Mouse (Mus musculus) mouse trophoblast stem cell (cell line): ENCODE data around the gene Xrcc4.
"Not testable (repeated sequence)": the region's sequence is repeated elsewhere in the genome, so short reads cannot be mapped to it uniquely, and the experiment has no call there.

Experiments used
- in situ Hi-C, 2 experiments: fragments of 300-500 bp; cut with MseI, MboI; formaldehyde crosslinking; loops; 2 replicates in 1 of 2; 3 replicates in 1 of 2; pipeline ENCODE4 v1.15.1; 2025

Xrcc4 gene

DNA sequence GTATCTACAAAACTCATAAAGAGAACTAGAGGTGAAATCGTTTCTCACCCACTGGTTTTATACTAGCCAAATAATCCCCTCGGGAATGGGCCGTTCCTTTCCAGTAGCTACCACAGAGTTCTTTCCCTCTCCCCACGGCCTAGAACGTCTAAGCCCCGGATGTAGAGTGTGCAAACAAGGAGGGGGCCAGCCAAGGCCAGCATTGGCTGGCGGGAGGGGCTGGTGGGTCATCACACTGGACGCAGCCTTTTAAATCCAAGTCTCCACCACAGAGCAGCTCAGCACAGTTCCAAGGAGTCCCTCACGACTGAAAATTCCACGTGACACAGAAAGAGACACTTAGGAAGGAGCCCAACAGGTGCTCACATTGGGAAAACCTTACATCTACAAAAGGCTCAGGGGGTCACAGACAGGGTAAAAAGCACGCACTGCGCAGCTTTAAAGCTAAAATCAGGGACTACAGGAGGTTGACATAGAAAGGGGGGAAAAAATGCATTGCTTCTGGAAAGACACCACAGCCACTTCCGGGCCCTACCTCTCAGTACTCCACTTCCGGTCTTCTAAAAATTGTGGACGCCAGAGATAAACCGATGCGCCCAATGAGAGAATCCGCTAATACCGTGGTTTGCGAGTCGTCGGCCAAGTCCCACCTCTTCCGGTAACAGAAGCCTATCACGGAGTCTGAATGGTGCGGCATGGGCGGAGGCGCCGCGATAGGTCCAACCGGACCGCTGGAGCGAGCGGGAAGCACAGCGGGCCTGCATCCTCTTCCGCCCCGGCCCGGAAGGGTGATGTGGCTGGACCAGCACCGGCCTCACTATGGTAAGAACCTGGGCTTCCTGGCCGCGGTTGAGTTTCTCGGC is at the start of gene Xrcc4, which contains the start of gene Tmem167:
TSS of gene Xrcc4 (minus strand) at position 647 of the 863 bp plus-strand sequence.
TSS of gene Tmem167 (plus strand) at position 162 of the 863 bp plus-strand sequence.
- in situ Hi-C loops, result no loop called here

DNA sequence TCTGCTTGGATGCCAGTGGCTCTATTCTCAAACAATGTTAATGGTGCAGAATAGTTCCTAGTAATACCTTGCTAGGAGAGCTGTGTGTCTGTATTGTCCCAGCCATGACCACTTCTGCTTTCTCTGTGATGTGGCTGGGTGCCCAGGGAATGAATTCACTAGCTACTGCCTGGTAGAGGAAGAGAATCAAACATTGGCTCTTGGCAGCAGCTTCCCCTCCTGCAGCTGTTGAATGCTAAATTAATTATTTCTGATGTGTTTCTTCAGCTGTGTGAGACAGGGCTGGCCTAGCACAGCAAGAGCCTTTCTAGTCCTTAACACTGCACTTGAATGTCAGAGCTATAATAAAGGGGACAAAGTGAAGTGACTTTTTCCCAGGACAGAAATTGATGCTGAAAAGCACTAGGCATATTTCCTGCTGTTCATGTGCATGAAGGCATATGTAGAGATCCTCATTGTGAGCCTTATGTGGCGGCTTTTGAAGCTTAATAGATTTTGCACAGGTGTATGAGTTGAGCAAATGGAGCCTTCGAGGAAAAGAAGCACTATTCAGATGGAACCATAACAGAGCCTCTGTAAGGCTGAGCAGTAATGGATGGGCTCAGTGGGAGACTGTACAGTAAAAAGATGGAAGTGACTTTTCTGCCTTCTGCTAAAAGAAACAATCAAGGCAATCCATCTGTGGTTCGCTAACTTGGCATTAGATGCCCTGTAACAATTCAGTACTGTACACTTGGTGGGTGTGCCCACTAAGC is 46.9 kb upstream of the Xrcc4 start:
- in situ Hi-C loops, result no loop called here

DNA sequence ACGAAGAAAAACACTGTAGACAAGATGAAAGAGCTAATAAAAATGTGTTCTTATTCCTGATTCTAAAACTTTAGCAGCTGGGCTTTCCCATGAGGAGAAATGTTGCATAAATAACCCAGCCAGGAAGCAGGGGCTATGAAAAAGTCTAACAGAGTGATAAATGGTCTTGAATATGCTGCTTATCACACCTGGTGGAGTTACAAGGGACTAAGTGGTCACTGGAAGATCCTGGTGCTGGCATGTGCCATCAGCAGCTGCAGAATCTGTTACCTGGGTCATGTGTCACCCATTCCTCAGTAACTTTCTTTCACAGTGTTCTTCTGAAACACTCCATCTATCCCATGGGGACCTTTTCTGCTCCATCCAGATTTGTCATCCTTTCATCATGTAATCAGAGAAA is 22.3 kb upstream of the Xrcc4 start:
- in situ Hi-C loops, result no loop called here

DNA sequence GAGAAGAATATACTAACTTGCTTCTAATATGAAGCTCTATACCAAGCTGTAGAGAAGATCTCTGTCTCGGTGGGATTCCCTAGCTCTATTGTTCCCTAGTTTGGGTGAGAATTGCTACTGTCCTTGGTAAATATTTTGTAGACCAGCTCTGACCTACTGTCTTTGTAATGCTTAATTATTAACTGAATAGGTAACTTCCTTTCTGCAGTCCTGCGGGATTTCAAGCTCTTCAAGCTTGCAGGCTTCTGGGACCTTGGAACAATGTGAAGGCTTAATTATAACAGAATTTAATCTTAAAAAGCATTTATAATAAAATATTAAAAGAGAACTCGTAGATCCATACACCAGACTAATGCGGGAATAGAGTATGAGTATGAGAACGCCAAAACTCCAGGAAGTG is 19.3 kb upstream of the Xrcc4 start:
- in situ Hi-C loops, result not testable (repeated sequence)

DNA sequence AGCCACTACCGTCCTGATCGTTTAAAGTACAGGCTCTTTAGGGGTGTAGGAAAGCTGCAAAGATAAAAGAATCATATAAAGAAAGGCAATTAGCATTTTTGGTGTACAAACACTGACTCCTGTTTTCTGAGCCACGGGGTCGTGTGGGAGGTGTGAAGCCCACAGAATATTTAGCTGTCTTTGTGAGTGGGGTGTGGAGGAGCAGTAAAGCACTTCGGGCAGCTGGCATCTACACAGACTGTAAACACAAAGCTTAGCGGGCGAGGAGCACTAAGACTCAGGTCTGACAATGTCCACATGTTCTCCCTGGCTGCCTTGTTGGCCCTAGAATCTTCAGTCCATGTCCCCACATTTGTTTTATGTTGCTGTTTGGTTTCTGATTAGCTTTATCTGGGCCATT is 16.7 kb upstream of the Xrcc4 start:
- in situ Hi-C loops, result no loop called here

DNA sequence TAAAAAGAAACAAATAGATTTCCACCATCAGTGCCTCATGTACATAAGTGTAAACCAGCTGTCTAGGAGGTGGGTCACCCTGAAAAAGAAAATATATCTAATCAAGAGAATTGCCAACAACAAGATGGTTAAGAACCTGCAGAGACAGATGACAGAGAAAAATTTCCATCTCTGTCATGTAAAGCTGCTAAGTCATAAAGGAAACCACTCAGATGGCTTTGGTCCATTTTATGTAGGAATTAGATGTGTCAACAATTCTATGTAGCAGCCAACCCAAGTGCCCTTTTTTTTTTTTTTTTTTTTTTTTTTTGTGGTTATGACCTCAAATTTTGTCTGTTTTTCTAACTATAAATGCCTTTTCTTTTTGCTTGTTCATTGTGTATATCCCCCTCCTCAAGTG is 12.1 kb upstream of the Xrcc4 start:
- in situ Hi-C loops, result no loop called here

DNA sequence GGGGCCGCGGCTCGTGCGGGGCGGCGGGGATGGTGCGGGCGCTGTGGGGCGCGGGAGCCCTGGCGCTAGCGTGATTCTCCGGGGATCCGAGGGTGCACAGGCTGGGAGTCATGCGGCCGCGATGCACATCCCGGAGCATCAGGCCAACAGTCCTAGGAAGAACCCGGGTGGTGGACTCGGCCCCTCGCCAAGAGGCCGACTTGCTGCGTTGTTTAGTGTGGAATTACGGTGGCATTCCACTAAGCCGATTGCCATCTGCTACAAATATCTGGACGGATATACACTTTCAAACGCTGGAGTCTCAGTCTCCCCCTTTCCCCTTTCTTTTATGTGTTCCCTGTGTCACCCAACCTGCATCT is 396 bp upstream of the Xrcc4 start:
- in situ Hi-C loops, result no loop called here

DNA sequence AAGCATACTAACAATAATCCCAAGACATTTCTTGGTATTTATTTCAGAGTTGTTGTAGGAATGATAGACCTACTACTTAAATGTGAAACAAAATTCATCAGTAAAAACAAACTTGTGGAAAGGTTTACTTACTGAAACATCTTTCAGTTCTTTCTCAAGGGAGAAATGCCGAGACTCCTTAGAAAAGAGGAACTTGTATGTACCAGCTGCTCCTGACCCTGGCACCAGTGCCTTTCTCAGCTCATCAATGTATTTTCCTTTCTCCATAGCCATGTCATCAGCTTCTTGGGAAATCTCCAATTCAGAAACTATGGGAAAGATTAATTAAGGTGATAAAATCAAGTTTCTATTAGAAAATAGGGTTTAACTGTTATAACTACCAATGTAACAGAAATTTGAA is 27.5 kb downstream of the Xrcc4 start:
- in situ Hi-C loops, result loop anchor here in 1 of 2 experiments (25.0 kb wide), 1 partner anchor 275 kb away; no protein-coding TSS in a partner anchor

DNA sequence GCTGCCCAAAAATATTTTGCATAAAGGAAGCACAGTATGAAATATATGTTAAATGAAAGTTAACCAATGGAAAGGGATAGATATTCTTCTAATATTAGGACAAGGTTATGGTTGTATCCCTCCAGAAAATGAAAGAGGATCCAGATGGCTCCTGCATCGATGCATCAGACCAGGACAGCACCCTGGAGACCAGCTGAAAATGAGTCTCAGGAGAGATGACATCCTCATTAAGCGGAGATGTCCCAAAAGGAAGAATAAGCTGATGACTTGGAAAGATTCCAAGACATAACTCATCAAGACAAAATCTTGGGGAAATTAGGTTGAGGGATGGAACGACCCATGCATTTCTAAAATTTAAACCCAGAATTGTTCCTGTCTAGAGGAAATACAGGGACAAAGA is 37.0 kb downstream of the Xrcc4 start:
- in situ Hi-C loops, result loop anchor here in 1 of 2 experiments (25.0 kb wide), 1 partner anchor 265 kb away; no protein-coding TSS in a partner anchor

DNA sequence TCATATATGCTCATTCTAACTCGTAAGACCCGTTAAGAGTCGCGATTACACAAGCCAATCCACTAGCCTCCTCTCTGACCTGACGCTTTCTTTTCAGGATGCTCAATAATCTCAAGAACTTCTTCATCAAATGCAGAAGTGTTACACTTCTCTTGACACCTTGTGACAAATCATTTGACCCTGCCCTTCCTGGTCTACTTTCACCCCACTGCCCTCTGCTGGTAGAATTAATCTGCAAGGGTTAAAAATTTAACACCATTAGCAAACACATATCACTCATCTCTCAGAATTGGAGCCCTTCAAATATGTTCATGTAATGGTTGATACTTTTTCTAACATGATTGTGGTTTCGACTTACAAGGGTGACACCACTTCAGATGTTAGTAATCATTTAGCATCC is 37.7 kb downstream of the Xrcc4 start:
- in situ Hi-C loops, result loop anchor here in 1 of 2 experiments (25.0 kb wide), 1 partner anchor 264 kb away; no protein-coding TSS in a partner anchor

DNA sequence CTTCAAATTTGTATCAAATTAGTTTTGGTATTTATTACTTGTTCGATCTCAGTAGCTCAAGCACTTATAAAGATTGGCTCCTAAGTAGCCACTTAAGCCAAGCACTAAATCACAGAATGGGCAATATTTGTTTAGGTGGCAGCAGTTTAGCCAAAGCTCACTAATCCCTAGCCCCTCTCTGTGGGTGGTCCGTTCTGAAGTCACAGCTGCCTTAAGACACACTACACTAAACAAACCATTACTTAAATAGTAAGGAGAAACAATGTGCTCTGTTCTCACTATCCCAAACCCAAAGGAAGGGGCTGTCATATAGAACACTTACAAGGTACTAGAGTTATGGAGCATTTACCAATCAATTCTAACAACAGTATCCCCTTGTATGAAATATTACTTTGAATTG is 49.8 kb downstream of the Xrcc4 start:
- in situ Hi-C loops, result no loop called here

DNA sequence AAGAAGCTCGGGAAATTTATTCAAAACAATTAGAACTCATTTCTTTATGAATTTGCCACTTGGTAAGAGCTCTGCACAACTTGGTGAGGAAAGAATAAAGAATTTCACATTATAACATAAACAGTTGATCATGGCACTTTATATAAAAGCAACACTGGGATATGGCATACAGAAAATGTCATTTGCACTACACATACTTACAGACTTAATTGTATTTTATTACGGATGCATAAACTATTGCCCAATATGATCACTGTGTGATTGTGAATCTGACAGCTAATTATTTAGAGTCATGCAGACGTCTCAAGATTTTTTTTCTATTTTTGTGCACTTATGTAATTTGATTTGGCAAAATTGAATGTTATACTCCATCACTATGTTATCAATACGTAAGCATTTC is 56.4 kb downstream of the Xrcc4 start:
- in situ Hi-C loops, result no loop called here

DNA sequence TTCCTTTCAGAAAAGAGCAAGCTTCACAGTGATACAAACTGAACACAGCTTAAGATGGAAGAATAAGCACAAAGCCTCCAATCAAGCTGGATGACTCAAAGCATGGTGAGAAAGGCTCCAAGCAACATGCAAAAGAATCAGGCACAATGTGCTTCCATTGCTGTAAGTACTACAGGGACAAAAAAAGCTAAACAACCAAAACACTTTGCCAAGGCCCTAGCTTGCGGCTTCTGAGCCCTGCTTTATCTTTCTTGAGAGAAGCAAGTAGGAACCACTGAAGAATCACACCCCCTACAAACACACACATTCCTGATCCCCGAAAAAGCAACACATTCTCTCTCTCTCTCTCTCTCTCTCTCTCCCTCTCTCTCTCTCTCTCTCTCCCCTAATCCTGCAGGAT is 56.9 kb downstream of the Xrcc4 start:
- in situ Hi-C loops, result no loop called here

DNA sequence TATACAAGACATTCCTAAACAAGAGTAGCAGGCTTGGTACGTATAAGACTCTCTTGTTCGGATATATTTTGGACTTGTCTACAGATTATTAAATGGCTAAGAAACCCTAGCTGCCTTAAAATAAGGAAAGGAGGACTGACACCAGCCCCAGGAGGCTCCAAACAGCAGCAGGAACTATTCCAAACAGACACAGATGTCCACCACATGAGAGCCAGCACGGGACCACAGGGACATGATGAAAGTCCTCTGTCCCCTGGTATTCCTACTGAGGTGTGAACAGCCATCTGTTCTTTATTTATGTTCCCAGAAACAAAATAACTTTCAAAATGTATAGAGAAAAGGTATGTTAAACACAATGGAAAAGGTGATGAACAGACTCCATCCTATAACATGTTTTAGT is 58.5 kb downstream of the Xrcc4 start:
- in situ Hi-C loops, result no loop called here

DNA sequence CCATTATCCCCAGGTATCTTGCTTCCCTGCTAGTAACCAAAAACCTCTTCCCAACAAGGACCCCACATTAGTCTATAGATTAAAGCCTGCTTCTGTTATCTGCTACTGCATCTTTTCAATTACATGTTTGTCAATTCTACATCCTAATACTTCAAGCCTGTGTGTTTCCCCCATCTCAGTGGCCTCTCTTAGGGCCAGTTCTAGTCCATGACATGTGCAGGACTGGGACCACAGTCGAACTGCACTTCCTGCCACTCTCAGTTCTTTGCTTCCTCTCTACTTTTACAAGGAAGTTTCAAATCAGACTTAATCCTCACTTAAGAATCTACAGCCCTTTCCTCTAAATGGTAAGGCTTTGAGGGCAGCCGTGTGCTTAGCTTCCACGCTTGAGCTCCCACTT is 76.8 kb downstream of the Xrcc4 start:
- in situ Hi-C loops, result no loop called here

DNA sequence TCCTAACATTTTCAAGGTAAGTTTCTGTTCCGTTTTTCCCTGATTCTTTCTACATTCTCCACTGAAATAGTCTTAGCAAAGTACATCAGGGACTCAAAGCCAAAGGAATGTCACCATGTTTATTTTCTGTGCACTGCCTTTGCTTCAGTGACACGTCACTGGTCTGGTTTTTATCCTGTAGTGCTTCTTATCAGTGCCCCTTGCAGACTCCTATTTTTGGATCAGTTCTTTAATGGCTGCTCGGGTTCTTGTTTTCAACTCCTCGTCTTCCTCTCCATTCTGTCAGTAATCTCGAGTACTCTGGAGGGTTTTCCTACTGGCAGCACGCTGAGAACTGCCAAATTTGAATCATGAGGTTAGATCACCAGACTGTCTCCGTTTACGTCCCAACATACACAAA is 77.2 kb downstream of the Xrcc4 start:
- in situ Hi-C loops, result no loop called here

DNA sequence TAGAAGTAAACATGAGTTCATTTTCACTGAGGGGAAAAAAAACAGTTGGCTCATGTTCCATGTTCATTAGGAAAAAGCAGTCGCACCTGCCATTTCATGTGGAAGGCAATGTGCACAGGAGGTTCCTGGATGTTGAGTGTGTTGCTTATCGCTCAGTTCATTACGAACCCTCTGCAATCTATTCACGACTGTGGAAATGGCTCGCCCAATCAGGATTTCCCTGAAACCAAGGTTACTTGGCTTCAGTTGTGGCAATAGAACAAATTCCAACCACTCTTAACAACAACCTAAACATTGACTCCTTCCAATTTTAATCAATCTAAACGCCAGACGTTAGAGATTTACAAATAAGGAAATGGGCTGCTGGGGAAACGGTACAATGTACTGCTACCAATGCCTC is 78.3 kb downstream of the Xrcc4 start:
- in situ Hi-C loops, result no loop called here

DNA sequence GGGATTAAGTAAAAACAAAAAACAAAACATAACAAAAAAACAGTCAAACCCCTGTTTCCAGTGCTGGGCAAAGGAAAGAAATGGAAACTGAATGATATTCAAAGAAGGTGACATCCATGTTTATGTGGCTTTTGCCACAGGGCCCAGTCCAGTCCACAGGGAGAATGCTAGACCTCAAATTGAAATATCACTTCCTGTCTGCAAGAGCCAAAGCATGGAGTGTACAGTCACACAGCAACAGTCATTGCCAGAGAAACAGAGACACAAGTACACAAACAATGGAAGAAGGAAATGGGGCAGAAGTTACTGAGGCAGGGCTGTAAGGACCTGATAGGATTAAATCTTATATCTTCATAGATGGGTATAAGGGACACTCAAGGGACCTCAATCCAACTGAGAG is 79.6 kb downstream of the Xrcc4 start:
- in situ Hi-C loops, result no loop called here

DNA sequence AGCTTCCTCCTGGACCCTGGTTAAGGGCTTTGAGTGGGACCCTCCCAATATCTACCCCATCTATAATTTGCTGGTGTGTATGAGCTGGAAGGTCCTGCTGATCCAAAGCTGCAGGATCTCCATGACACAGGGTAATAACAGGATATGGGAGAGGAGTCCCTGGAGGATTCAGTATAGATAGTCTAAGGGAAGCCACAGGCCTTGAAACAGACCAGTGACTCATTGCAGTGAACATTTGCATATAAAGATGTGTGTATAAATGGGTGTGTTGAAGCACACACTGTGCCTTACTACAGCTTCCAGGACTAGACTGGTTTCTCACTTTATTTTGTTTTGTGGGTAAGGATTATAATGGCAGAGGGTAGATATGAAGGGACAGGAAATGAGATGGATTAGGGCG is 83.8 kb downstream of the Xrcc4 start:
- in situ Hi-C loops, result no loop called here

DNA sequence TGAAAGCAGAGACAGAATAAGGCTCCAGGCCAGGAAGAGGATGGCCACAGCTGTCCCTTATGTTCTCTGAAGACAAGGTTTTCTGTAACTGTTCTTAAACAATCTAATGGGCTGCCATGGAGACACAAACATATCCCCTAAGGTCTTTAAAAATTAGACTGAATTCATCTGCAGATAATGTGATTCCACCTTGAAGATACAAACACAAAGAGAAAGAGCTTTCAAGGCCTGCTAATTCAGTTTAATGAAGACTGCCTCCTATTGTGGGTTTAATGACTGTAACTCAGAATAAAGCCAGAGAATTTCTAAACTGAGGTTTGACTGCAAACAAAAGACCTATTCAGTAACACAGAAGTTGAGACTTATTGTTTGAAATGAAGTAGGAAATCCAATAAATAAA is 91.9 kb downstream of the Xrcc4 start:
- in situ Hi-C loops, result no loop called here

DNA sequence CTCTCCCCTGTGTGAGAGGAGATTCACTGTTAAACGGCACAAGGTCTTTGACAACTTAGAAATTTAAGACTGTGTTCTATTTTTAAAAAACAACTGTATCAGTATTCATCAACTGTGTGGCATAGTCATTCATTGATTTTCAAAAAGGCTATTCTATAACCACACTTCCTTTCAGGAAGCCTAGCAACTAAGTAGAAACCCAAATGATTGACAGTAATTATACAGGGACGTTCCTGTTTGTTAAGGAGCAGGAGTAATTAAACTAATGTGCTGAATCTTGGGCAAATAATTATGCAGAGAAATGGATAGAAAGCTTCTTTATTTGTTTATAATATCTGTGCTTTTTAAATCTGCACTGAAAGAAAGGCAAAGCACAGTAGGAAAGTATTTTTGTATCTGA is 103.3 kb downstream of the Xrcc4 start:
- in situ Hi-C loops, result no loop called here

DNA sequence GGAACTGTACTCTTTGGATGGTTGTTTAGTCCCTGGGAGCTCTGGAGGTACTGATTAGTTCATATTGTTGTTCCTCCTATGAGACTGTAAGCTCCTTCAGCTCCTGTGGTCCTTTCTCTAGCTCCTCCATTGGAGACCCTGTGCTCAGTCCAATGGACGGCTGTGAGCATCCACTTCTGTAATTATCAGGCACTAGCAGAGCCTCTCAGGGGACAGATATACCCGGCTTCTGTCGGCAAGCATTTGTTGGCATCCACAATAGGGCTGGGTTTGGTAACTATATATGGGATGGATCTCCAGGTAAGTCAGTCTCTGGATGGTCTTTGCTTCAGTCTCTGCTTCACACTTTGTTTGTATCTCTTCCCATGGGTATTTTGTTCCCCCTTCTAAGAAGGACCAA is 118.5 kb downstream of the Xrcc4 start:
- in situ Hi-C loops, result no loop called here

DNA sequence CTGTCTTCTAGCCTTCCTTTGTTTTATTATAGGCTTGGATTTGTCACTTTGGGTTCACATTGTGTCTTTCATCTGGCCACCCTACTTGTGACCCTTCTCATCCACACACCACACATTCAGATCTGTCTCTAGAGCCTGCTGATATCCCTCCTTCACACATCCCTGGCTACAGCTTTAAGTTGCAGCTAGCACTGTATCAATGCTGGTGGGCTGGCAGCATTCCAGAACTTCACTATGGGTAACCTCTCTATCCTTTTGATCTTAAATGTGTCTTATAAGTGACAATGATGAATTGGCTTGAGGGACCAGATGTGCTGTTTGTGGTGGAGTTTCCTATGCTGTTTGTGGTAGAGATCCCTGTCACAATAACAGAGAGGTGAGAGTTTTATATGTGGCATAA is 120.7 kb downstream of the Xrcc4 start:
- in situ Hi-C loops, result no loop called here
